Mouse (Mus musculus) left cerebral cortex, postnatal 36 days (tissue): ENCODE results near the gene Ppp3cb. TPM values are rescaled to one million over a fixed set of nuclear protein-coding genes. Genes with fewer than 3 reads are reported as not detected.
"Not testable (repeated sequence)": the region's sequence is repeated elsewhere in the genome, so short reads cannot be mapped to it uniquely, and the experiment has no call there.

Experiments
- DNase-seq, 2 experiments: peaks; one replicate each; pipeline ENCODE4 v3.0.0; 2021 to 2022; ENCODE audit warnings: low spot score in 2 of 2, mixed read lengths in 1 of 2
- intact Hi-C: fragments of 180-260 bp; cut with DNase I; formaldehyde crosslinking; loops from one replicate; pipeline ENCODE4 v1.15.1; 2025
- total RNA-seq, 2 experiments: library from RNA; stranded (reverse); gene quantifications; 2 replicates each; pipeline ENCODE4 v1.2.3; 2021

Ppp3cb gene
- 100 to 1,000 TPM; 270 to 289 TPM for total RNA-seq

- DNase-seq: peak; percentile 83 to 85
- intact Hi-C loops: loop anchor here (10.0 kb wide), 1 partner anchor 152 kb away; the partner anchor contains the start of gene Mrps16
These were observed at the start of gene Ppp3cb for GRCm38 (mm10) chr14:20546415-20546814. Gene Ppp3cb (minus strand): TSS chr14:20546573.

GRCm38 (mm10) chr14:20595781-20596180 lies 49.4 kb upstream of the Ppp3cb start:
- peak; percentile 69 to 70 for DNase-seq
- intact Hi-C loops: loop anchor here (5.0 kb wide), 1 partner anchor 47 kb away; the partner anchor contains the start of gene Usp54

- intact Hi-C loops: no loop called here
- DNase-seq: no peak
These were observed 41.1 kb upstream of the Ppp3cb start for GRCm38 (mm10) chr14:20587458-20587857.

DNA sequence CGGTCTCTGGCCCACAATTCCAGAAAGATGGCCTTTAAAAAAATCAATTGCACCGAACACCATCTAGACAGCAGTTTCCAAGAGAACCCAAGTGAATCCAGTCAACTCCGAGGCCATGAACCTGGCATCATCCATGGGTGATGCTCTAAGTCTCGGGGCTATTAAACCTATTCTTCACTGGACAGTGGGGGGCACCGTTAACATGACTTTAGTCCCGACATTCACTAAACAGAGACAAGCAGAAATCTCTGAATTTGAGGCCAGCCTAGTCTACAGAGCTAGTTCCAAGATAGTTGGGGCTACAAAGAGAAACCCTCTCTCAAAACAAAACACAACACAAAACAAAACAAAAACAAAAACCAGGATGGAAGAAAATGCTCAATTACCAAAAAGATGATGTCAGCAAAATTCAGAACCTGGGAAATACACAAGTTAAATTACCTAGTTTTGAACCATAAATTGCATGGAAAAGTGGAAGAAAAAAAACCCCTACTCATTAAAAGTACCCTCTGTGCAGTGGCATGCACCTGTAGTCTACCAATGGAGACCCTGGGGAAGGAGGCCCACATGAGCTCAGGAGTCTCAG lies 32.5 kb upstream of the Ppp3cb start:
- intact Hi-C loops: loop anchor here (5.0 kb wide), 1 partner anchor 63 kb away; the partner anchor contains the start of gene Usp54
- DNase-seq: no peak

- peak; percentile 59 to 79 for DNase-seq
- intact Hi-C loops: loop anchor here (2.0 to 5.0 kb wide), 2 partner anchors 66 to 85 kb away; partner anchors contain the start of gene Usp54
These were observed 29.8 kb upstream of the Ppp3cb start for GRCm38 (mm10) chr14:20576179-20576578.

GRCm38 (mm10) chr14:20573196-20573595 lies 26.8 kb upstream of the Ppp3cb start:
- DNase-seq, intact Hi-C loops: not testable (repeated sequence)

GRCm38 (mm10) chr14:20565256-20566021 lies 19.1 kb upstream of the Ppp3cb start:
- DNase-seq: no peak
- intact Hi-C loops: no loop called here

DNA sequence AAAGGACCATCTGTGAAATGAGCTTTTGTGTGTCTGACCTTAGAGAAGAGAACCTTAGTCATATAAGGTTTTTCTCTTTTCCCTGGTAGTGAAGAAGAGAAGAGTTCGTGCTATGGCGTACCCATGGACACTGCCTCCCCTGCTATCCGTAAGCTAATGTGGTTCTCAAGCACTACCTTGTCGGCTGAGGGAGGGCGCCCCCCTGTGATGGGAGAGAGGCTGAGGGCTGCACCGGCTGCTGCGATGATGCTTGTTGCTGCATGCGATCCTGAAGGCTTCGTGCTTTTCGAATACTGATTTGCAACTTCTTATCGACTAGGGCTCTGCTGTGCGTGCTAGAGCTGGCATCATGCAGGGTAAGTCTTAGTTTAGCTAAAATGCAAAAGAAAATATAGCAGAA lies 18.3 kb upstream of the Ppp3cb start:
- intact Hi-C loops: no loop called here
- DNase-seq: no peak

GRCm38 (mm10) chr14:20561897-20562296 lies 15.5 kb upstream of the Ppp3cb start:
- intact Hi-C loops: no loop called here

GRCm38 (mm10) chr14:20550136-20550535 lies 3.8 kb upstream of the Ppp3cb start:
- intact Hi-C loops: no loop called here
- DNase-seq: no peak

More at GRCm38 (mm10) chr14:20561897-20562296, 15.5 kb upstream of the Ppp3cb start:
- DNase-seq: no peak

DNA sequence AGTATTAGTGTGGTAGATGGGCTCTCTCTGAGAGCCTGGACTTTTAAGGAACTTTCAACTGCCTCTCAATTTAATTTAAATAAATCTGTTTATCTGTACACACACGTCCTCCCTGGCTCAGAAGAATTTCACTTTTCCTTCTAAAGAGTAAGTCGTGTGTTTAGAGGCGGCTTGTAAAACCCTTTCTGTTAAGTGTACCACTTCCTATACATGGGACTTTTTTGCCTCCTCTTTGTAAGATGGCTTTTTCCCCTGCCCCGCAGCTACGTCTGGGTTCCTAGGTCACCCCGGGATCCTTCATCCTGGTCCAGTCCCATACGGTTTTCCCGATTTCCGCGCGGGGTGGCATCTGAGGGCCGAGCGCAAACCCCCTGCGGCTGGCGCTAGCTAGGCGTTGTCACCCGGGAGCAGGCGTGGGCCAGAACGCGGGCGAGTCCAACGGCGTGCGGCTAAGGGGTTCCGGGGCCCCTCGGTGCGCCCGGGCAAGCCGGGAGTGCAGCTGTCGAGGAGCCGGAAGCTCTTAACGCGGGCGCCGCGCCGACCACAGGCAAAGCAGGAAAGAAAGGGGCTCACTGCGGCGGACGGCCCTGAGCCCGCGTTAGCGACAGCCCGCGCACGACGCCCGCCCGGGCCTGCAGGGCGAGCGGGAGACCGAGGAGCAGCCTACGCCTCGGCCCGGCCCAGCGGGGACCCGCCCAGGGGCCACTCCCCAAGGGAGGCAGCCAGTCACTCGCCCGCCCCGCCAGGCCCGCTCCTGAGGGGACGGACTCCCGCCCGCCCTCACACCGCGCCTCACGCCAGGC lies 643 bp downstream of the Ppp3cb start:
- peak; percentile 88 to 90 for DNase-seq
- intact Hi-C loops: loop anchor here (10.0 kb wide), 1 partner anchor 151 kb away; the partner anchor contains the start of gene Mrps16

GRCm38 (mm10) chr14:20544467-20545411 lies 1.6 kb downstream of the Ppp3cb start:
- intact Hi-C loops: loop anchor here (10.0 kb wide), 1 partner anchor 150 kb away; the partner anchor contains the start of gene Mrps16
- DNase-seq: no peak

- no peak for DNase-seq
- intact Hi-C loops: no loop called here
These were observed 16.7 kb downstream of the Ppp3cb start for GRCm38 (mm10) chr14:20529643-20530042.

GRCm38 (mm10) chr14:20520179-20520578 lies 26.2 kb downstream of the Ppp3cb start:
- DNase-seq: no peak
- intact Hi-C loops: no loop called here

DNA sequence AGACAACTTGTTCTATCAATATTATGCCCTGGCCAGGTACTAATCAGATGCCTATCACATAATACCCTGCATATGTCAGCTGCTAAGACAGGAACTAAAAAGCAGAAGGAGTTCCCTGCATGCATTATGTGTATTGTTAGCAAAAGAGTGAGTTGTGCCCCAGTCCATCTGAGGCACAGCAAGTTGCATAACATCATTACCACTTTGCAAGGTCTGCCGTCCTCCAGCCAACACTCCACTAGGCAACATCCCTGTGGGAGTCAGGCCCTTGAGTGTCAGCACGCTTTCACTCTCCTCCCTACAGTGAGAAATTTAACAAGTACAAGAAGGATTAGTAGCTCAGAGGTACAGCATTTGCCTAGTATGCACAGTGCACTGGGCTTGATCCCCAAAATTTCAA lies 37.9 kb downstream of the Ppp3cb start:
- intact Hi-C loops: no loop called here
- DNase-seq: no peak

- DNase-seq: no peak
- intact Hi-C loops: no loop called here
These were observed 43.4 kb downstream of the Ppp3cb start for GRCm38 (mm10) chr14:20502966-20503365.

DNA sequence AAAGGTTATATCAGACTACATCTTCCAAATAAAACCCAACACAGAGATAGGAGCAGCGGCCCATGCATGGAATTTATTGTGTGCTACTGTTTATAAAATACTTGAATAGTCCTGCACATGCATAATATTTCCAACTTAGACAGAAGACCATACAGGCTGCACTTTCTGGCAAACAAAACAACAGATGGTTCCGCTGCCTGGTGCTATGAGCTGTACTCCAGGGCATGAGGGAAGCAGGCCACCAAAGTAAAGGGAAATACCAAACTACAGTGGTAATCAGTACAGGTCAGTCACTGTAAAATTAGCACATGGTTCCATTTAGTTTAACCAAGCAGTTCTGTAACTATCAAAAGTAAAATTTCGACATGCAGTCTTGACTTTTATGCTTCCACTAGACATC lies 46.4 kb downstream of the Ppp3cb start:
- DNase-seq: no peak
- intact Hi-C loops: no loop called here

GRCm38 (mm10) chr14:20496603-20497002 lies 49.8 kb downstream of the Ppp3cb start, which contains the start of gene Mss51:
Gene Mss51 (minus strand): TSS chr14:20496901.
- intact Hi-C loops: no loop called here
- DNase-seq: no peak

DNA sequence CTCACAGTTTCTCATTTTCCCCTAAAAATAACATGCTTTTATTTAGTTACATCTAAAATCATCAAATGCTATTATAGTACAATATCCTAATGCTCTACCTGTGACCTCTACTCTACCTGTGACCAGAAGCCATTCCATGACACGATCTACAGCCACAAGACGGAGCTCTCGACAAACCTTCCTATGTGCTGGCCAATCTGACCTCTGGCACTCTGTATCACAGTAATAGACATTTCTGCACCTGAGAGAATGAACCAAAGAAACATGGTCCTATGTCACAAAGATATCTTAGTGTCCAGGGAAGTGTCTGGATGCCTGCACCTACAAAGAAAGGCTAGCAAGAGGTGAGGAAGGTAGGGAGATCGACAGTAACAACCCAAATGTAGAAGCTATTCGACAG lies 60.3 kb downstream of the Ppp3cb start:
- DNase-seq: no peak
- intact Hi-C loops: no loop called here
